Mouse (Mus musculus) cerebellum, adult 8-10 months (tissue): Measurements from ENCODE around the gene Olfr1474.
"Not testable (repeated sequence)": the region's sequence is repeated elsewhere in the genome, so short reads cannot be mapped to it uniquely, and the experiment has no call there.

Experiments used
- DNase-seq: peaks from one replicate; pipeline ENCODE4 v3.0.0; 2022

Gene Olfr1474

GRCm38 (mm10) chr19:13469265-13469664, at the start of gene Olfr1474:
TSS of gene Olfr1474 (plus strand) at chr19:13469565.
- DNase-seq = not testable (repeated sequence)

- DNase-seq = not testable (repeated sequence)
Measured at GRCm38 (mm10) chr19:13443109-13443508, 26.3 kb upstream of the Olfr1474 start, which contains the start of gene Olfr1471. TSS of gene Olfr1471 (plus strand) at chr19:13443409.

DNA sequence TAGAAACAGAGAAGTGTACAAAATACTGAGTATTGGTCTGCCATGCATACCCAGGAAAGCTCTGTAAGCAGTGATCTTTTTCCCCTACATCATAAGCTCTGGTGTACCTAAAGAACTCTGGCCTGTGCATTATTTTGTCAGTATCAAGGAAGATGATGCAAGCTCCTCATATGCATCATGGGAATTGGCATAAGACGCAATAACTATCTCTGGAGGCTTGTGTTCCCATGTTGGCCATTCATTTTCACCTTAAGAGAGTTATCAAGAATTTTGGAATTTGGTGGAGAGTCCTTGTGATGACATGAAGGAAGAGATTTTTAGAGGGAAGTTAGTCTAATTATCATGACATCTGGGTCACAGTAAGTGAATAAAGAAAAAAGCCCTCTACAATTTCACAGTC, 13.4 kb upstream of the Olfr1474 start, which contains the start of gene Olfr1472:
Gene Olfr1472, minus strand, starts transcription at position 101 of the 400 bp plus-strand sequence.
- DNase-seq = no peak

DNA sequence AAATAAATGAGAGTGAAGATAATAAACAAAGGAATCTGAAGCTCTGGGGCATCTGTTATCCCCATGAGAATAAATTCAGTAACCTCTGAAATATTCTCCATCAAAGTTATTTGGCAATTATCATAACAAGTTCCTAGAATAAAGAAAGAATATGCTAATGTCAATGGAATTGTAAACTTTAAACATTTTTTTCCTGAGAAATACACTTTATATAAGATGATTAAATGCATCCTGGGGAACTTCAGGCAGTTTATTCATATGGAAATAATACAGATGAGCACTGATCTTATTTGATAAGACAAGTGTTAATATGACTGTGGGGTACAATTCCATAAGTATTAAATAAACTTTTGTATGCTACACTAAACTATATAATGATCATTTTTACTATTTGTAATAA, 10.7 kb downstream of the Olfr1474 start, which contains the start of gene Olfr1475:
Gene Olfr1475, minus strand, starts transcription at position 101 of the 400 bp plus-strand sequence.
- DNase-seq = no peak

- no peak for DNase-seq
Measured at GRCm38 (mm10) chr19:13500246-13500645, 30.9 kb downstream of the Olfr1474 start, which contains the start of gene Olfr1477. TSS of gene Olfr1477 (plus strand) at chr19:13500546.
